Mouse (Mus musculus): ENCODE data around the gene Syt8. TPM values are rescaled to one million over a fixed set of nuclear protein-coding genes. Genes with fewer than 3 reads are reported as not detected.

Syt8 gene
- polyA plus RNA-seq, 1 experiment from 2014 or later = 3.9 TPM

GRCm38 (mm10) chr7:142416225-142416624 lies 18.4 kb upstream of the Syt8 start:
- Histone ChIP-seq H3K9ac (ENCODE audit: low read depth, low read length) (no peak overlapping the region), H3K4me2 (ENCODE audit: low read depth, low read length) (no peak overlapping the region), H3K9me3 (ENCODE audit: control insufficient read depth, low read length) (no peaks in the 10 kb centered on the region), H3K36me3 (ENCODE audit: control insufficient read depth, insufficient read depth, low read length) (no peaks in the 10 kb centered on the region), H3K4me1 (ENCODE audit: control insufficient read depth, insufficient read depth, low read length) (no peaks in the 10 kb centered on the region), H3K4me3 (ENCODE audit: low read depth, low read length) (no peak overlapping the region), H3K27ac (replicated peaks; ENCODE audit: low read depth, low read length) (no peak overlapping the region), H3K27me3 (replicated peaks; ENCODE audit: control insufficient read depth, insufficient read depth, low read length) (no peaks in the 10 kb centered on the region)
- WGBS = 66% methylated on average over 3 of the region's 3 CpGs
- DNase-seq (ENCODE audit: low spot score) = no peak
- ATAC-seq (ENCODE audit: low read depth) = no peak

GRCm38 (mm10) chr7:142418027-142418426 lies 16.6 kb upstream of the Syt8 start:
- no peaks in the 10 kb centered on the region for H3K36me3 ChIP-seq (ENCODE audit: control insufficient read depth, insufficient read depth, low read length)
- H3K27ac ChIP-seq (replicated peaks; ENCODE audit: low read depth, low read length) = no peak overlapping the region
- no peak for ATAC-seq (ENCODE audit: low read depth)
- no peak overlapping the region for H3K4me2 ChIP-seq (ENCODE audit: low read depth, low read length)
- no peak overlapping the region for H3K9ac ChIP-seq (ENCODE audit: low read depth, low read length)
- H3K4me1 ChIP-seq (ENCODE audit: control insufficient read depth, insufficient read depth, low read length) = no peaks in the 10 kb centered on the region
- no peaks in the 10 kb centered on the region for H3K9me3 ChIP-seq (ENCODE audit: control insufficient read depth, low read length)
- no peaks in the 10 kb centered on the region for H3K27me3 ChIP-seq (replicated peaks; ENCODE audit: control insufficient read depth, insufficient read depth, low read length)
- no peak overlapping the region for H3K4me3 ChIP-seq (ENCODE audit: low read depth, low read length)
- DNase-seq (ENCODE audit: low spot score) = peak; percentile 46
- WGBS = 90% methylated on average over 2 of the region's 2 CpGs

DNA sequence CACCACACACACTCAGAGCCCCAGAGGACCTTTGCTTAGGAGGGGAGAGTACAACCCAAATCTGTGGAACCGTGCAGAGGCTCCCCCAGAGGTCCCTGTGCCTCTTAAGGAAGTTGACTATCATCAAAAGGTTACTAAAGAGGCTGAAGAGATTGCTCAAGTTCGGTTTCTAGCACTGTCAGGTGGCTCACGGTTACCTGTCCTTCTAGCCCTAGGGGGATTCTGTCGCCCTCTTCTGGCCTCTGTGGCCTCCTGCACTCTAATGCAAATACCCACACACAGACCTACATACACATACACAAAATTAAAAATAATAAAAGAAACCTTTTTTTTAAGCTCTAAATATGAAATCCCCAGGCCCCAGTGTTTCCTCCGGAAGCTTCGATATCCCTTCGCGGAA lies 16.0 kb upstream of the Syt8 start:
- Histone ChIP-seq H3K36me3 (ENCODE audit: control insufficient read depth, insufficient read depth, low read length) (no peaks in the 10 kb centered on the region), H3K27ac (replicated peaks; ENCODE audit: low read depth, low read length) (no peak overlapping the region), H3K9ac (ENCODE audit: low read depth, low read length) (no peak overlapping the region), H3K4me1 (ENCODE audit: control insufficient read depth, insufficient read depth, low read length) (no peaks in the 10 kb centered on the region), H3K9me3 (ENCODE audit: control insufficient read depth, low read length) (no peaks in the 10 kb centered on the region), H3K27me3 (replicated peaks; ENCODE audit: control insufficient read depth, insufficient read depth, low read length) (no peaks in the 10 kb centered on the region), H3K4me3 (ENCODE audit: low read depth, low read length) (no peak overlapping the region), H3K4me2 (ENCODE audit: low read depth, low read length) (no peak overlapping the region)
- ATAC-seq (ENCODE audit: low read depth) = no peak
- WGBS = 87% methylated on average over 8 of the region's 8 CpGs
- no peak for DNase-seq (ENCODE audit: low spot score)

GRCm38 (mm10) chr7:142419887-142420286 lies 14.8 kb upstream of the Syt8 start:
- Histone ChIP-seq H3K4me3 (ENCODE audit: low read depth, low read length) (no peak overlapping the region), H3K4me2 (ENCODE audit: low read depth, low read length) (no peak overlapping the region), H3K9me3 (ENCODE audit: control insufficient read depth, low read length) (no peaks in the 10 kb centered on the region), H3K27ac (replicated peaks; ENCODE audit: low read depth, low read length) (no peak overlapping the region), H3K9ac (ENCODE audit: low read depth, low read length) (no peak overlapping the region), H3K36me3 (ENCODE audit: control insufficient read depth, insufficient read depth, low read length) (no peaks in the 10 kb centered on the region), H3K4me1 (ENCODE audit: control insufficient read depth, insufficient read depth, low read length) (no peaks in the 10 kb centered on the region), H3K27me3 (replicated peaks; ENCODE audit: control insufficient read depth, insufficient read depth, low read length) (no peaks in the 10 kb centered on the region)
- 78% methylated on average over 5 of the region's 5 CpGs for WGBS
- DNase-seq (ENCODE audit: low spot score) (no peak), ATAC-seq (ENCODE audit: low read depth) (no peak)

- H3K36me3 ChIP-seq (ENCODE audit: control insufficient read depth, insufficient read depth, low read length) = no peaks in the 10 kb centered on the region
- no peak overlapping the region for H3K4me3 ChIP-seq (ENCODE audit: low read depth, low read length)
- H3K27ac ChIP-seq (replicated peaks; ENCODE audit: low read depth, low read length) = no peak overlapping the region
- no peaks in the 10 kb centered on the region for H3K27me3 ChIP-seq (replicated peaks; ENCODE audit: control insufficient read depth, insufficient read depth, low read length)
- H3K9ac ChIP-seq (ENCODE audit: low read depth, low read length) = no peak overlapping the region
- ATAC-seq (ENCODE audit: low read depth) (no peak), DNase-seq (ENCODE audit: low spot score) (no peak)
- H3K9me3 ChIP-seq (ENCODE audit: control insufficient read depth, low read length) = no peaks in the 10 kb centered on the region
- WGBS = 75% methylated on average over 2 of the region's 2 CpGs
- no peaks in the 10 kb centered on the region for H3K4me1 ChIP-seq (ENCODE audit: control insufficient read depth, insufficient read depth, low read length)
- H3K4me2 ChIP-seq (ENCODE audit: low read depth, low read length) = no peak overlapping the region
These were observed 12.8 kb upstream of the Syt8 start for GRCm38 (mm10) chr7:142421826-142422225.

DNA sequence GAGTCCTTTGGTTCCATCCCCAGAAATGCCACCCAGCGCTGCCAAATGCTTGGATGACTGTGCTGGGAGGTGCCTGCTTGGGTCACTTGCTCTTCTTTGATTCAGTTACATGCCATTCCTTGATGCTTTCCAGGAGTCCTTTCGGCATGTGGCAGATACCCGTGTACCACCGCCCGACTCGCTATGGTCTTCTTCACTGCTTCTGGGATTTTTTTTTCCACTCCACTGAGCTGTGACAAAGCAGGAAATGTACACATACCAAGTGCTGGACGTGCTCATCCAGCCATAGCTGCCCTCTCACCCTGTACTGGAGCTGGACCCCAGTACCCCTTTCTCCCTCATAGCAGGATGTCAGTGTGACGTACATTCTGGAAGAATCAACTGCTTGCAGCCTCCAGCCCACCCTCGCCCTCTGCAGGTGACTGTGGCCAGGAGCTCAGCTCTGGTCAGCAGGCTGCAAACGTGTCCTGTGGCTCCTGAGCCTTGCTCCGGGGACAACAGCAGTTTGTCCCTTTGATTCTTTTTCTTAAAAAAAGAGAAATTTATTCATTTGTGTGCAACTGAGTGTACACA lies 8.9 kb upstream of the Syt8 start:
- Histone ChIP-seq H3K4me2 (ENCODE audit: low read depth, low read length) (no peak overlapping the region), H3K36me3 (ENCODE audit: control insufficient read depth, insufficient read depth, low read length) (no peaks in the 10 kb centered on the region), H3K4me1 (ENCODE audit: control insufficient read depth, insufficient read depth, low read length) (peaks cover 21% of the 10 kb centered on the region), H3K27ac (replicated peaks; ENCODE audit: low read depth, low read length) (no peak overlapping the region), H3K9ac (ENCODE audit: low read depth, low read length) (no peak overlapping the region), H3K9me3 (ENCODE audit: control insufficient read depth, low read length) (no peaks in the 10 kb centered on the region), H3K4me3 (ENCODE audit: low read depth, low read length) (no peak overlapping the region), H3K27me3 (replicated peaks; ENCODE audit: control insufficient read depth, insufficient read depth, low read length) (no peaks in the 10 kb centered on the region)
- 61% methylated on average over 11 of the region's 11 CpGs for WGBS
- DNase-seq (ENCODE audit: low spot score) (no peak), ATAC-seq (ENCODE audit: low read depth) (no peak)

- Histone ChIP-seq H3K27ac (replicated peaks; ENCODE audit: low read depth, low read length) (0 out of 2 replicates have a peak overlapping the region, but pooled peaks have one; percentile 29), H3K4me1 (ENCODE audit: control insufficient read depth, insufficient read depth, low read length) (peaks cover 28% of the 10 kb centered on the region), H3K9me3 (ENCODE audit: control insufficient read depth, low read length) (no peaks in the 10 kb centered on the region), H3K4me3 (ENCODE audit: low read depth, low read length) (no peak overlapping the region), H3K36me3 (ENCODE audit: control insufficient read depth, insufficient read depth, low read length) (no peaks in the 10 kb centered on the region), H3K9ac (ENCODE audit: low read depth, low read length) (no peak overlapping the region), H3K27me3 (replicated peaks; ENCODE audit: control insufficient read depth, insufficient read depth, low read length) (no peaks in the 10 kb centered on the region), H3K4me2 (ENCODE audit: low read depth, low read length) (no peak overlapping the region)
- DNase-seq (ENCODE audit: low spot score) (peak; percentile 75), ATAC-seq (ENCODE audit: low read depth) (peak; percentile 38; the same call in 1 of the 2 replicates)
- WGBS = 10% methylated on average over 5 of the region's 7 CpGs
These were observed 6.4 kb upstream of the Syt8 start for GRCm38 (mm10) chr7:142428213-142428612.

GRCm38 (mm10) chr7:142430160-142430678 lies 4.4 kb upstream of the Syt8 start:
- Histone ChIP-seq H3K9me3 (ENCODE audit: control insufficient read depth, low read length) (no peaks in the 10 kb centered on the region), H3K36me3 (ENCODE audit: control insufficient read depth, insufficient read depth, low read length) (no peaks in the 10 kb centered on the region), H3K27me3 (replicated peaks; ENCODE audit: control insufficient read depth, insufficient read depth, low read length) (no peaks in the 10 kb centered on the region), H3K4me3 (ENCODE audit: low read depth, low read length) (no peak overlapping the region), H3K4me2 (ENCODE audit: low read depth, low read length) (peak overlapping the region; percentile 13; the same call in 1 of the 2 replicates), H3K9ac (ENCODE audit: low read depth, low read length) (no peak overlapping the region; the same call in 1 of the 2 replicates), H3K27ac (replicated peaks; ENCODE audit: low read depth, low read length) (peak overlapping the region; percentile 78), H3K4me1 (ENCODE audit: control insufficient read depth, insufficient read depth, low read length) (peaks cover 41% of the 10 kb centered on the region)
- 17% methylated on average over 12 of the region's 12 CpGs for WGBS
- ATAC-seq (ENCODE audit: low read depth) = peak; percentile 86
- peak; percentile 93 for DNase-seq (ENCODE audit: low spot score)

DNA sequence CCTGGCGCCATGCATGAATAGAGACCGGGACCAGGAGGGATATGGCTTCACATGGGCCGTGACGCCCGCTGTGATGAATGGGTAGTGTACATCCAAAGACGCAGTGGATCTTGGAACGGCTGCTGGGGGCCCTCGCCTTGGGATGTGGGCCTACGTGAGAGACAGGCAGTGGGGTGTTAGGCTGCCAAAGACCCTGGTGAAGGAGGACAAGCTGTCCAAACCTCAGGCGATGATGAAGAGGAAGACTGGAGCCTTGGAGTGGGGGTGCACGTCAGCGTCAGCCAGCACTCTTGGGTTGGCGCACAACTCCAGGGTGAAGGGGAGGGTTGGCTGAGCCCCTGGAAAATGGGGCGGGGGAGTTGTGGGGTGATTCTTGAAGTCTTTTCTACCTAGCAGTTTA lies 3.5 kb upstream of the Syt8 start:
- 84% methylated on average over 14 of the region's 14 CpGs for WGBS
- Histone ChIP-seq H3K9ac (ENCODE audit: low read depth, low read length) (no peak overlapping the region), H3K9me3 (ENCODE audit: control insufficient read depth, low read length) (no peaks in the 10 kb centered on the region), H3K4me1 (ENCODE audit: control insufficient read depth, insufficient read depth, low read length) (peaks cover 41% of the 10 kb centered on the region), H3K27me3 (replicated peaks; ENCODE audit: control insufficient read depth, insufficient read depth, low read length) (no peaks in the 10 kb centered on the region), H3K4me2 (ENCODE audit: low read depth, low read length) (no peak overlapping the region), H3K27ac (replicated peaks; ENCODE audit: low read depth, low read length) (peak overlapping the region; percentile 78), H3K4me3 (ENCODE audit: low read depth, low read length) (no peak overlapping the region), H3K36me3 (ENCODE audit: control insufficient read depth, insufficient read depth, low read length) (no peaks in the 10 kb centered on the region)
- peak; percentile 39 for DNase-seq (ENCODE audit: low spot score)
- no peak for ATAC-seq (ENCODE audit: low read depth)

Measured in embryonic facial prominence, embryonic 14.5 days (tissue).